Mouse (Mus musculus): ENCODE measurements at regions not wholly inside any gene's neighbourhood (a gene's known extent, or its start where the extent isn't known, plus 50 kb on each side); places are given as distances from the start of the nearest gene placed in this dataset.
"Not testable (repeated sequence)": the region's sequence is repeated elsewhere in the genome, so short reads cannot be mapped to it uniquely, and the experiment has no call there.

DNA sequence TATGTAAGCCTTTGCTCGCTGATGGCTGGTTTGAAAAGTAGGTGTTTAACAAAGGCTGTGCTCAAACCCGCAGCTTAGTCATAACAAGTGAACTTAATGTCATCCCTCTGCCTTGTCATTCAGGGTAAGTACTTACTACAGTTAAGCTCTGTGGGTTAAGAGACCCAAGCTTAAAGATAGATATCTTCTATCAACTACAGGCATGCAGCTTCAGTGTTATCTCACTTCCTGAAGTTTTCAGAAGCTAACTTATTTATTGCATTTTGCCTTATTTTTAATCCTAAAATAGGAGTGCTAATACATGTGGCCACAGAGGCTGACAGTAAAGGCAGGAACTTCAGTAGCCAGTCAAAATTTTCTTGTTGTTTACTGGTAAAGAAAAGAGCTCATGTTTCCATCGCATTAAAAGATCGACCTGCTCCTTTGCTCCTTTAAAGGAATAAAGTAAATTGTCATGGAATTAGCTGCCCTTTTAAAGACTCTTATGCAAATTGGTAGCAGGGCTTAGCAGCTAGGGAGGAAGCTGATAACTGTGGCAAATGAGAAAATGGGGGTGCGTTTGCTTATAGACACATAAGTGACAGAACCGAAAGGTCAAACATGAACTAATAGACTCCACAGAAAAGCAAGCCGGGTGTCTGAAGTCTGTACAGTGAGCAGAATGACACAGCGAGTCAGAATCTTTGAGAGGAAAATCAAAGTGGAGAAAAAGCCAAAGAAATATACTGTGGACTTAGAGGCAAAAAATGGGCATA, 55.9 kb upstream of the Inpp4b start:
- DNase-seq (ENCODE audit: low spot score in 2 of 2): no peak

DNA sequence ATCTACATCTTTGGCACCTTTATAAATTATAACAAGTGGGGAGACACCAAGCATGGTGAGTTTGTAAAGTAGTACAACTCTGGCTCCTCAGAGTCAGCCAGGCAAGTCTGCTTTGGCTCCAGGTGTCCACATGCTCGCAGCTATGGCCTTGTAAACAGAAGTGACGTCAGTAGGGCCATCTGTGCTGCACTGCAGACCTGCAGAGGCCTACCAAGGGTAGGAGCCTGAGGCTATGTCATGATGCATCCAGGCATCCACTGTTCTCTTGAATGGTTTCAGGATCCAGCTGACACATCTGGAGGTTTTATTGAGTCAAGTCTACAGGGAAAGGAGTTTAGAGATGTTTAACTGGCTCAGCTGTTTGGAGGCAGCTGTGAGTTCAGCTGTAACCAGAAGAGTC, 82.3 kb upstream of the Inpp4b start:
- no peak for DNase-seq (ENCODE audit: low spot score in 2 of 2)

DNA sequence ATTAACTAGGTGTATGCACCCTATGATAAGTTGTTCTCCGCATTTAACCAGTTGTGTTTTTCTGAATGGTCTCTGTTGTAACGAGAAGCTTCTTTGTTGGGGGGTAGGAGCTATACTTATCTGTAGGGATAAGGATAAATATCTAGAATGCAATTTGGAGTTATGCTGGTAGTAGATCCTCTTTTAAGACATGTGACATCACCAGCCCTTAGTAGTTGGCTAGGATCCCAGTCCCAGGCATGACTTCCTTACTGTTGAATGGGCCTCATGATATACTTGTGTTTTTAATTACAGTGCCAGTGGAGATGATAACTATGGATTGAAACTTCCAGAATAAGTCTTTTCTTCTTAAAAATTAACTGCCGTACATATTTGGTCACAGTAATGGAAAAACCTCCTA, 118.5 kb upstream of the Inpp4b start:
- no peak for DNase-seq (ENCODE audit: low spot score in 2 of 2)

DNA sequence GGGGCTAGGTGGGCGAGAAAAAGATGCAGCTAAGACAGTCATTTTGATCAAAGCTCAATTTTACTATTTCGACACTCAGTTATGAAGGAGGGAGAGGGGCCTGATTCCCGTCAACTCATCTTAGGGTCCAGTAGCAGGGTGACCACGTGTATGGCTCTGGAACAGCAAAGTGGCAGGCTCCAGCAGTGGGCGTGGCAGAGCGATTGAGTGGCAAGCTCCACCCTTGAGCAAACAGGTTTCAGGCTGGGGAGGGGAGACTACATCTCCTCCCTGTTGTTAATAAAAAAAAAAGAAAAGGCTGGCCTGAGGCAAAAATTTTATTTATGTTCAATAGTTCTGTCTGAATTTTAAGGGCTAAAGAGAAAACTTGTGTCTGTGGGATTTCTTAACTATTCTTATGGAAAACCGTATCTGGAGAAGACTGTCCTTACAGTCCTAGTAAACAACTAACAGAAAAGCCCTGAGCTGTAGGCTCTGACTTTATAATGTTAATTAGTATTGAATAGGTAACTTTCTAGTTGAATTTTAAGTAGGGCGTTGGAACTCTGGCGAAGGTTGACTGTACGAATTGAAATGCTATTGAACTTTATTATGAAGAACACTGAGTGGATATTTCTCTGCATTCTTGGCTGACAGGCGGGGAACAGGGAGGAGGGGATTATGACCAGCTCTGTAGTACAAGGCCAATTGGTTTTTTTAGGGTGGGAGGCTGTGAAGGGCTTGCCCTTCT, 155.1 kb upstream of the Inpp4b start:
- not testable (repeated sequence) for DNase-seq (ENCODE audit: low spot score in 2 of 2)

DNA sequence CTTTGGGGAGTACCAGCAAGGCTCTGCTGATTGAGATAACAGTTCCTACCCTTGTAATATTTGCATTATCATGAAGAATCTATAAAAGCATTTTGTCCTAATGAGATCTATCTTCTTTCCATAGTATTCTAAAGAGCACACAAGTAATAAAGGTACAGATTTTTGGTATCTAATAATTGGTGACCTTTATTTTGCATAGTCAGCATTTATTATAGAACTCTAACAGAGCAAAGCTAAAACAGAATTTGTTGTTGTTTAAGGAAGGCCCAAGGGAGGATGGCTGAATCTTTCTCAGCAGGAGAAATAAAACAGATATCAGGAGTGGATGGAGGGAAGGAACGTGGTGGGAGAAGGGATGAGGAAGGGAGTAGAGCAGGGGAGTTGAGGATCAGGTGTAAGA, 160.8 kb upstream of the Usp38 start:
- no peak for DNase-seq (ENCODE audit: low spot score in 2 of 2)

DNA sequence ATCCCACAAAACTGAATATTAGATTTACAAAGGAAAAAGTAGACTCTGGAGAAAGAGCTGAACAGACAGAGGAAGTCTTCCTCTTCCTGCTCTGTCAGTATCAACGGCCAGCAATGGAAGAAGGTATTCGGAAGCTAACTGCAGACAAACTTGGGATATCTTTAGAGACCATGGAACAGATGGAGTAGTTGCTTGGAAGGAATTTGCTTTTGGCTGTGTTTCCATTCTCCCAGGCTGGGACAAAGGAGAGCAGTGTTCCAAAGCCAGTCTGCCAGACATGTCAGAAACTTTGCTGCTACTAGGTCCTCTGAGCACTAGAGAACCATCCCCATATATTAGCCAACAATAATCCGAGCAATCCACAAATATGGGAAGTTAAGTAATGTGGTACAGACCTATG, 132.5 kb upstream of the Usp38 start:
- DNase-seq (ENCODE audit: low spot score in 2 of 2): peak in 1 of 2 experiments; percentile 2

DNA sequence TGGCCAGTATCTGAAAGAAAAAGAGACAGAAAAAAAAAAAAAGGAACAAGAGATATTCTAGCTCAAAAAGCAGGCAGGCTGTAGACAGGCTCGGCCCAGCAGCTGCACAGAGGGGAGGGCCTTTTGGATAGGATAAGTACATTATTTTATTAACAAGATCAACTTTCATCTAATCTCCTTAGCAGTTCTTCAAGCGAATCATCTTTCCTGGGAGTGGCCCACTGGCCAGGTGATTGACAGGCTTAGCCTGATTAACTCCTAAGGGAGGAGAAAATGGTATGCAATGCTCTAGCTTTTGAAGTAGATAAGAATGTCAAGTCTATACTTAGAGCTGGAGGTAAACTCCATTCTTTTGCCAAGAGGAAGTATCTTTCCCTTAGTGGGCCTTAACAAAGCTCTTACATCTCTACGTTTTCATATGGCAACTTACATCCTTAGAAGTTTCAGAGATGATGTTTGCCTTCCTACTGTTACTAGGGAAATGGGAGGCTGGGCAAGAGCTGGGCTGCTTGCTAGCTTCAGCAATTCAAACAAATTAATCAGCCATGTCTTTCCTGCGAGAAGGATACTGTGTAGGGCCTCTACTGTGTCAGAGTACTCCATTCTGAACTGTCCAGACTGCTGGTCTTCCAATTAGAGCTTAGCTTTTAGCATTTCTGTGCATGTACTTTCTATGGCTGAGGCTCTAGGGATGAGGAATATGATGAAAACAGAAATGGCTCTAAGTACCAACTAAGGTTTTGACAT, 92.2 kb upstream of the Usp38 start:
- no peak for DNase-seq (ENCODE audit: low spot score in 2 of 2)

DNA sequence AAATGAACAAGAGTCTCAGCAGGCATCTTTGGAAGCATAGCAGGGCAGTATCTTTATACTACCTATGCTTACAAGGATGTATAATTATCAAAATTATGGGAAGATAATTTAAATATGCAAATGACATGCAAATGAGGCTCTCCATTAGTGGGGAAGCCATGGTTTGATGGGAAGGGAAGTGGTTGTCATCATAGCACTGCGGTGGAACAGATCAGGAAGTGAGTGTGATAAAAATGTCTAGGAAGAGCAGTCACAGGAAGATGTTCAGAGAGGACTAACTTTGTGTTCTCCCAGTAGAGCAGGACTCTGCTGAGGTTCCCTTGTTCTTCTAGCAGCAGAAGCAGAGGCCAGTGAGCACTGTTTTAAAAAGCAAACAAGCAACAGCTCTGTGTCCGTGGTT, 84.2 kb upstream of the Usp38 start:
- DNase-seq (ENCODE audit: low spot score in 2 of 2): no peak

DNA sequence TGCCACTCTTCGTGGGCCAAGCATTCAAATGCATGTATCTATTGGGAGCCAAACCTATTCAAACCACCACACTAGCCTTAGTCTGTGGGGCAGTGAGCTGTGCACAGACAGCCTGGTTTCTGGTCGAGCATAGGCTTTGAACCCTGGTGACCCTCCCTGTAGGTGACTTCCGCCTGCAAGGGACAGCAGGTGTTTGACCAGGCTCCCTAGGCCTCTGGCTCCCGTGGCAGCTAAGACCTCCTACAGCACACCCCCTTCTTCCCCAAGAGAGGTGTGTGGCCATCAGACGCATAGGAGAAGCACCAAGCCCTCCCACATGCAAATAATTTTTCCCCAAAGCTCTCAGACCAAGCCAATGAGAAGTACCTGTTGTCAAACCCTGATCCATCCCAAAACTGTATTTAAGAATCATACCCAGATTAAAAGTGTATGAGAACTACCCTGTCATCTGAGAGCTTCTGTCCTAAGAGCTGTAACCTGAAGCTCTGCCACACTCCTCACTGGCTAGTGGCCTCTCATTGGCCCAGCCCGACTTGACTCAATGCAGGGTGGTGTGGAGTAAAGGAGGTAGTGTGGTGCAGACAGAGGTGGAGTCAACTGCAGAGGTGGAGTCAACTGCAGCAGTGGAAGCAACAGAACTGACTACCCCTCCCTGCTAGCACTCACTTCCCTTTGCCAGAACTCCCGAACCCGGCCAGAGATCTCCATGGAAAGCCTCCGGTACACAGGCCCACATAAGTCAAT, 82.5 kb upstream of the Usp38 start:
- no peak for DNase-seq (ENCODE audit: low spot score in 2 of 2)

DNA sequence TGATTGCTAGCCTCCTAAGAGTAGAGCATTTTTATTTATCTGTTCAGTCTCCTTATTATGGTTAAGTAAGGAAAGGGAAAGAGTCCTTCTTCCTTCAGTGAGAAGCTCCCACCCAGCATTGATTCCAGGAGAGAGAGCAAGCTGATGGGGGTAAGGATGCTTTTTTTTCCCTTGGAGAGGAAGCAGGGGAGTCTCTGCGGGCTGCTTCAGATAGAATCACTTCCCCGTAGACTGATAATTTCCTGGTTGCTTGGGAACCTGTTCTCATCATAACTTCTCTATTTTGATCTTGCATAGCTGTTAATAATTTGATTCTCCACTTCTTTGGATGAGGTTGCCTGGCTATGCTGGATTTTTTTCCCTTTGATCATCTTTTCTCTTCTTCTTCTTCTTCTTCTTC, 80.5 kb upstream of the Usp38 start:
- no peak for DNase-seq (ENCODE audit: low spot score in 2 of 2)

DNA sequence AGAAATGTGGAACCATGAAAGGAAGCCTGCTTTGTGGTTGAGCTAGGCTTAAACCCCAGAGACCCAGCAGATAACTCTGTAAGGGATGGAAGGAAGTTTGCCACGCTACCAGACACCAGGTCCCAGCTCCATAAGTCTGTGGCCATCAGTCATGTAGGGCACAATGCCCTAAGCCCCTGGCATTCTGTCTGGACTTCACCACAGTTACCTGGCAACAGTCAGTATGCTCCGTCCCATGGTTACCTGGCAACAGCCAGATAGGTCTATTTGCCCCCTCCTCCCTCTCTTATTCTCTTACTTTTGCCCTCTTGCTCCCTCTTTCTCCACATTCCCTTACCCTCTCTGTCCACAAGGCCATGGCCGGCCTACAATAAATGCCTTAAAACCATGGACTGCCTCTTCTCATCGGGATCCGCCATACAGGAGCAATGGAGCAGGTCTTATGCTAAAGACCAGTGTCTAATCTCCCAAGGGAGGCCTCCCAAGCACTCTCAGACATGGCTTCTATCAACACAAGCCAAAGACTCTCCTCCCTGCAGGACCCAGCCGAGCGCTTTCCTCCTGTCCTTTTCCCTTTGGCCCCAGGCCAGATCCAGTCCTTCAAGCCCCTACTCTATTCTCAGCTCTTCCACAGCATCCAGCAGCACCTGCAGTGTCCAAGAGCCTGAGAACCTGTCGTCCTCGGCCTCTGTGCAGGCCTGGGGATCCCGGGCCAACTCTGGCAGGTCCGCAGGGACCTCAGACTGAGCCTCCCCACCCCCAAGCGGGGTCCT, 66.3 kb upstream of the Usp38 start:
- no peak for DNase-seq (ENCODE audit: low spot score in 2 of 2)

DNA sequence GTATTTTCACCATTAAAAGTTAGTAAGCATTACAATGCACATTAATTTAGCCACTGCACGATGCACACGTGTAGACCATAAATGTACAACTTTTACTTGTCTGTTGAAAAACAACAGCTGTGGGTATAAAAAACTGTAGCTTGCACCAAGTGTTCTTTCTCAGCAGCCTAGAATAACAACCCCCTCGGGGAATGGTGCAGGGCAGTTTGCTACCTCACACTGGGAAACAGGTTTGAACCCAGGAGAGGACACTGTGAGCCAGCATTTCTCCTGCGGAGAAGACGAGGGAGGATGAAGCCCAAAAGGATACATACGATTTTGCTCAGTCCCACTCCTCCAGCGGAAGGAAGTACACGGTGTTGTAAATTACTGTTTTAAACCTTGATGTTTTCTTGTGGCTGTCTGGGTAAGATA, 65.2 kb upstream of the Usp38 start:
- DNase-seq (ENCODE audit: low spot score in 2 of 2): peak in 1 of 2 experiments; percentile 24

DNA sequence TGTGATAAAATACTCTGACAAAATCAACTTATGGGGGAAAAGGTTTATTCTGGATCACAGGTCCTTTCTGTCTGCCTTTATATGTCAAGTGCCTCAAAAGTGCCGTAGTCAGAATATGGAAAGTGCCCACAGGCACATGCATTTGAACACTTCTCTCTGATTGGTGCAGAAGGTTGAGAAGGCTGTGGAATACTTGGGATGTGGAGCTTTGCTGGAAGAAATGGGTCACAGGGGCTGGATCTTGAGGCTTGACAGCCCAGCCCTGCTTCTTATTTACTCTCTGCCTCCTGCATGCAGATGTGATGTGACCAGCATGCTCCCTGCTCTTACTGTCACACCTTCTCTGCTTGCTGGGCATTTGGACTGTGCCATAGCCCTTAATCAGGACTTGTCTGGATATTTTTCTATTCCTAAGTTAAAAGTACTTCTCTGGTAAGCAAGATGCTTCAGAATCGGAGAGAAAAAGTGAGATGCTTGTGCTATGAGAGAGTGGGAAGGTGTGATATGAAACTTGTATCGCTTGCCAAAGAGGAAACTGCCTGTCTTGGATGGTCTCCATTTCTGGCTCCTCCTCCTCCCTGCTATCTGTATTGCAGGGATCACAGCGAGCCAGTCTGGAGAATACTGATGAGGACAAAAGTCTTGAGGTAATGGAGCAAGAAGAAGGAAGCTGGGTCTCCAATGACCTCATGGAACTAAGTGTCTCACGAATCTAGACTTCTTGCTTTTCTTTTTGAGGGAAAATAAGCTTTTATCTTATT, 54.5 kb upstream of the Usp38 start:
- peak; percentile 41 to 45 for DNase-seq (ENCODE audit: low spot score in 2 of 2)

DNA sequence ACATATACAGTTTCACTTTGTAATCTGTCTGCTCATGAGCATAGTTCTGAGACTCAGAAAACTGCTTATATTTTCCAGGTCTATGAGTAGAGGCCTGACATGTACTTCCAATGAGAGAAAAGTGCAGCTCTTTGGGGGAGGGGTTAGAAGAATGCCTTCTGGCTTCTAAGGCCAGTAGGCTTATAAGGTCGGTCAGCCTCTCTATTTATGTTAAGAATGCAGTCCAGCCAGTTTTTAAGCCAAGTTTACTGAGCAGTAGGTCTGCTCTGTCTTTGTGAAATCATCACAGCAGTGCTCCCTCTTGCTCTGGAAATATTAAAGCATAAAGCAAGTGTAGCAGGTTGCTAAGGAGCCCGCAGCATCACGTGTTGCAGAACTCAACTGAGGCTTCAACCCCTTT, 53.8 kb upstream of the Usp38 start:
- DNase-seq (ENCODE audit: low spot score in 2 of 2): no peak

DNA sequence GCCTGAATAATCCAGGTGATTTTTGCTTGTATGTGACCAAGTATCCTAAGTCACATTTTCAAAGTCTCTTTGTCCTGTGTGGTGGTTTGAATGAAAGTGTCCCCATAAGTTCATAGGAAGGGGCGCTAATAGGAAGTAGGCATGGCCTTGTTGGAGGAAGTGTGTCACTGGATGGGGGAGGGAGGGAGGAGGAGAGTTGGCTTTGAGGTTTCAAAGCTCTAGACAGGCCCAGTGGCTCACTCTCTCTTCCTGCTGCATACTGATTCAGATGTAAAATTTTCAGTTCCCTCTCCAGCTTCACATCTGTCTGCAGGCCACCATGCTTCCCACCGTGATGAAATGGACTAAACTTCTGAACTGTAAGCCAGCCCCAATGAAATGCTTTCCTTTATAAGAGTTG, 52.0 kb upstream of the Usp38 start:
- no peak for DNase-seq (ENCODE audit: low spot score in 2 of 2)

Measured in right cerebral cortex, adult 2 months (tissue).